Mouse (Mus musculus) ZHBTc4 (cell line): Measurements from ENCODE around the gene Txnl4b.

Experiments
- DNase-seq: peaks from one replicate; pipeline ENCODE4 v3.0.0-alpha.2; 2011; ENCODE audit warnings: low read depth, low spot score

The Txnl4b gene

DNA sequence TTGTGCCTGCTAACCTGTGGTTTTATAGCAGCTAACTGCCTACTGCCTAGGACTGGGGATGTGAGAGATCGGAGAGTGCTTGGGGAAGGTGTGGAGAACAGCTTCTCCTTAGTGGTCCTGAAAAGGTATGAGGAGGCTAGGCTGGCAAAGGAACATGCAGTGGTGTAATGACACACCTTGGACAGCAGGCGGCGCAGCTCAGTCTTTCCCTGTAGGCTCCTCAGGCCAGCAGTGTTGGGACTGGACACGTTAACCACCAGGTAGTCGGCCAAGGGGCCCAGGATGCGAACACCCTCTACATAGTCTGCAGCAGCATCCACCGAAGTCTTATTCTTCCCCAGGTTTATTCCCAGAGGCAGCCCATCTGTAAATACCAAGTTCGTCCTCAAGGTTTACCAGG lies 30.2 kb downstream of the Txnl4b start:
- DNase-seq: peak; percentile 71

DNA sequence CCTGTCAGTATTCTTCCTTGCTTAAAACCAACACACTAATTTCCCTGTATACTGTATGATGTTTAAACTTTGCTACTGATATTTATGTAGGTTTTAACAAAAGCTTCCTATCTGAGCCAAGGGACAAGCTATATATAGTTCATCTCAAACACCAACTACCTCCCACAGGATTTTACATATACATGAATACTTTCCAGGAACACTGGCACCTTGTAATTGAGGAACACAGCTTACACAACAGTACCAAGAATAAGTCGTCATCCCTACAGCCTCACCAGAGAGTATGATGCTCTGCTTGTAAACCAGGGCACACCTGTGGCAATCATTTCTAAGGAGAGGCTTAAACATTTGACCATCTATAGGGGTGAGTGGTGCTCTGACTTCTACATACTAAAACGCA lies 41.0 kb downstream of the Txnl4b start:
- no peak for DNase-seq

DNA sequence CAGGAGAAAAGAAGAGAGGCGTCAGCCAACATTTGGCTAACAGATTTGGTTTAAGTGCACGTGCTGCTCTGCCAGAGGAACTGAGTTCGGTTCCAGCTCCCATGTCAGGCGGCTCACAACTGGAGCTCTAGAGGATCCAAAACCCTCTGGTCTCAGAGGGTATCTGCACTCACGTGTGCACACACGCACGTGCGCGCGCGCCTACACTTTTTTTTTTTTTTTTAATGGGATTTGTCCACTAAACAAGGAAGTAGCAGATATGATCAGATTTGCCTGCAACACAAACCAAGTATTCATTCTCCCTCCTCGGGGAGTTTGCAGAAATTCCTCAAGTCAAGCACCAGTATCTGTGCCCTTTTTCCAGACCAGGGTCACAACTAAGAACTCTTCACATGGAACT lies 42.0 kb downstream of the Txnl4b start:
- DNase-seq: peak; percentile 39

DNA sequence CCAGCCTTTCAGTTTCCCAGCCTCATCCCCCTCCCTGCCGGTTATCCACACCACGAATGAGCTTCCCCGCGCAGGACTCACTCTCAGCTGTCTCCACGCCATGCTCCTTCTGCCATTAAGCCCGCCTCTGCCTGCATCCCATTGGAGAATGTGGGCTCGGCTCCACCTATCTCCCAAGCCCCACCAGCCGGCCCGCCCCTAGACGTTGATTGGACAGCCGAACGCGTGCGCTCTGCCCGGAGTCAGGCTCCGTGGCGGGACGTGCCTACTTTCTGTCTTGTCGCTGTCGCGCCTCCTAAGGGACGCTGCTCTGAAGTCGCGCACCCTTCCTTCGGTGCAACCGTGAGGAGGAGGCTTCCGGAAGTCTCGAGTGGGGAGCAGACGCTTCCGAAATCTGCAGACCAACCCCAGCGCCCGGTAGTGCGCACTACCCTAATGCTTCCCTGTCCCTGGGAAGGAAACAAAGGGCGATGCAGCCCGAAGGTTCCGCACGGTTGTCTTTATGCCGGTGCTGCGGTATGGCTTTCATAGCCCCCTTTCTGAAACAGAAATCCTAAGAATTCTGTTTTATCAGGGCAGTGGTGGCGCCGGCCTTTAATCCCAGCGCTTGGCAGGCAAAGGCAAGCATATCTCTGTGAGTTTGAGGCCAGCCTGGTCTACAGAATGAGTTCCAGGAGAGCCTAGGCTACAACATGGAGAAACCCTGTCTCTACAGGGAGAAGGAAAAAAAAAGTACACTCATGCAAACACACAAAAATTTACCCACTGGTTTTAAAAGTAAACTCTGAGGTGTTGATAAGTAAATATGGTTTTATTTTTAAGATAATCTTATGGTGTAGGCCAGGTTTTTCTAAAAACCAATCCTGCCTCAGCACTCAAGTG lies 42.8 kb downstream of the Txnl4b start, which contains the start of gene Dhodh:
Dhodh (minus strand) TSS at position 403 of the 882 bp plus-strand sequence.
- peak; percentile 98 for DNase-seq

DNA sequence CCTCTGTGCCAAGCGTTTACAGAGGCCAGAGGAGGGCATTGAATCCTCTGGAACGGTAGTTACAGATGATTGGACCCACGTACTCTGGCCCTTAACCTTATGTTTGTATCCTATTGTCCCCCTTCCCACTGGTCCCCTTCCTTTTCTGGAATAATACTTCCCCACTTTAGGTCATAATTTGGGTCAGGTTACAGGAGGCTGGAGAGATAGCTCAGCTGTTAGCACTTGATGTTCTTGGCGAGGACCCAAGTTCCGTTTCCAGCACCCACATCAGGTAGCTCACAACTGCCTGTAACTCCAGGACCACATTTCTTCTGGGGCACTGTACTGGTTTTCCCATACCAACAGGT lies 43.4 kb downstream of the Txnl4b start:
- DNase-seq: peak; percentile 19

DNA sequence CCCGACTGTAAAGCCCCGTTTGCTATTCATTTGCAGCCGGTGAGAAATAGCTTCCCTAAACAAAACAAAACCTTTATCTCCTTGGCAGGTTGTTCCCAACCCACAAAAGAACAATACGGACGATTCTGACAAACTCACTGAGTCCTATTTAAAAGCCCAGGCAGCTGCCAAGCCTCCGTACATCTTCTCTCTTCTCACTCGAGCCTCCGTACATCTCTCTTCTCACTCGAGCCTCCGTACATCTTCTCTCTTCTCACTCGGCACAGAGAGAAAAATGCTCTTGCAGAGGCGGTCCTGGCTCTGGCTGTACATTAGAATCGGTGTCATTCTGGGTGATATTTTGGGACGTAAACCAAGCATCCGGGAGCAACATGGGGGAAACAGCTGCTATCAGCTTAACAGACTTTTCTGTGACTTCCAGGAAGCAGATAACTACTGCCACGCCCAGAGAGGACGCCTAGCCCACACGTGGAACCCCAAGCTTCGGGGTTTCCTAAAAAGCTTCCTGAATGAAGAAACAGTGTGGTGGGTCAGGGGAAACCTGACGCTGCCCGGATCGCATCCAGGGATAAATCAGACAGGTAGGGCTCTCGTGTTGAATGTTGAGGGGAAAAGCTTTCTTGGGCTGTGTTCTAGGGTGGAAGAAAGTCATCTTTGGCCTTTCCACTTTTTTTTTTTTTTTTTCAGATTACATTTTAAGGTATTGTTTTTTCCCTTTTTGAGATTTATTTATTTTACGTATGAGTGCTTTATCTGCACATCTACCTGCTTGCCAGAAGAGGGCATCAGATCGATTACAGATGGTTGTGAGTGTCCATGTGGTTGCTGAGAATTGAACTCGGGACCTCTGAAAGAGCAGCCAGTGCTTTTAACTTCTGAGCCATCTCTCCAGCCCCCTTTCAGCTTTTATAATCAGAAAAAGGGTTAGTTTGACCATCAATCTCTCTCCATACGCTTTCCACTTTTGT lies 48.8 kb downstream of the Txnl4b start, which contains the start of gene Pkd1l3:
Pkd1l3 (plus strand) TSS at position 275 of the 968 bp plus-strand sequence.
- peak; percentile 21 for DNase-seq

DNA sequence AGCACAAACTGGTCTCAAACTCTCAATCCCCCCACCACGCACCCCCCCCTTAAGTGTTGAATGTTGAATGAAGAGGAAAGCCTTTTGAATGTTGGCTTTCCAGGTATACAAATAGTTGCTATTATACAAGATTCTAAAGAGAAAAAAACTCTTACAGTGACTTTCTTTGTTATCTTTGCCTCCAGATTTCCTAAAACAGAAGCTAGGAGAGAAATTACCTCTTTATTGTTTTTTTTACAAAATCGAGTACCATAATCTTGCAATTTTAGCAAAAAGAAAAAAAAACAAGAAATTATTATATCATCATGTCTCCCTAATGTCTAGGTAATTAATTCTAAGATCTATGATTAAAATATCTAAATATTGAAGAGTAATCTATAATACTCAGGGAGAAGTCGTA lies 49.9 kb downstream of the Txnl4b start:
- DNase-seq: no peak
